Mouse (Mus musculus): ENCODE measurements at regions not wholly inside any gene's neighbourhood (a gene's known extent, or its start where the extent isn't known, plus 50 kb on each side); places are given as distances from the start of the nearest gene placed in this dataset.

DNA sequence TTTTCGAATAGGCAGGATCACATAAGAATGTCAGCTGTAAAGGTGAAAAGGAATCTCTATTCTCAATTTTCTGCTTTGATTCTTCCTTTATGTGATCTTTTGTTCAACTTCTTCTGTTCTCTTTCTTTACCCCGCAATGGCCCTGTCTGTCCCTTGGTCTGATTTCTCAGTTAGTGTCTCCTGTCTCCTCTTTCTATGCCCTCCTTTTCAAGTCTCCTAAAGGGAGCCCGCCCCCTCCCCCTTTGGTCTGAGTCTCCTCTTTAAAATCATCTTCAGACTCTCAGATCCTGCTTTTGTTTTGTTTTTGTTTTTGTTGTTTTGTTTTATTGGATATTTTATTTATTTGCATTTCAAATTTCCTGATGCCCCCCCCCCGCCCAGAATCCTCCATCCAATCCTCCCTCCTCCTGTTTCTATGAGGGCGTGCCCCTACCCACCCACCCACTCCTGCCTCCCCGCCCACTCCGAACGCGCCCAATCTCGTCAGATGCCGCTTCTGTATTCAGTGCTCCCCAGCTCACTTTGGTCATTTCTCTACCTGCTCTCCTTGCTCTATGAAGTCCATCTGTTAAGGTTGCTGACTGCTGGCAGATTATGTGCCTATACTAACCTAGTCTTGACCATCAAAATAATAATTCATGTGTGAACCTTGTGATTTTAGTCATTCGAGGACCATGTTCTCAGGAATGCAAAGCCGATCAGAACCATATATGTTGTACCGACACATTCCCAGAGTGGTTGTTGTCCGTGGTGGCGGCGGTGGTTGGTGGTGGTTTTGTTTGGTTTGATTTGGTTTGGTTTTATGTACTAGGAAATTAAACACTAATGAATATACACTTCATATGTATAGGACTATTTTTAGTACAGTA is 487.9 kb upstream of the Adam24 start:
- in situ Hi-C loops (cut with MboI, MseI): no loop called here

DNA sequence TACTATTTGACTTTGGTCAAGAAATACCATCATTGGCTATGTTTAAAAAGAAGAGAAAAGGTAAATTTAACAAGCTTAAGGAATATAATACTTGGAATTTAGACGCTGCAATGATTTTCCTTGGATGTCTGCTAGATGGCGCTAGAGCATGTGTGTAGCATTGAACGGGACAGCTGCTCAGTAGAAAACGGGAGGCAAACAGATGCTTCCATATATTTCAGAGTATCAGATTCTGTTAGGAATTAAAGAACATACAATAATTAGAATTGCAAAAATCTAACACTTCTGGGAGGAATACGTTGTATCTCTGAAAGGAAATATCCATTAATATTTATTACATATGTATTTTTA is 487.3 kb upstream of the Adam24 start:
- in situ Hi-C loops (cut with MboI, MseI): no loop called here

DNA sequence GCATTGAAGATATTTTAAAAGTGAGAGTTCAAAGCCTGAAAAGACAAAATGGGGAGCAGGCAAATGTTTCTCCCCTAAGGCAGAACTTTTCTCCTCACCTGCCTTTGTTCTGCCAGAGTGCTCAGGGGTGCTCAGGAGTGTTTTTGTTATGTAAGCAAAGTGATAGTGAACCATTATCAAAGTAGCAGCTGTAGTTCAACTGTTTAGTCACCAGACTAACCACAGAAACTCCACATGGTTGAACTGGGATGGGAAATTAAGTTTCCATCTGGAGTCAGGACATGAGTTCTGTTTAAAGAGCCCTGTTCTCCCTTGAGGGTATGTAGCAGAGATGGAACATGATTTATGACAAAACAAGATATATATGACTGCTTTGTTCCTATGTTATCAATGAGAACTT is 482.6 kb upstream of the Adam24 start:
- in situ Hi-C loops (cut with MboI, MseI): no loop called here

DNA sequence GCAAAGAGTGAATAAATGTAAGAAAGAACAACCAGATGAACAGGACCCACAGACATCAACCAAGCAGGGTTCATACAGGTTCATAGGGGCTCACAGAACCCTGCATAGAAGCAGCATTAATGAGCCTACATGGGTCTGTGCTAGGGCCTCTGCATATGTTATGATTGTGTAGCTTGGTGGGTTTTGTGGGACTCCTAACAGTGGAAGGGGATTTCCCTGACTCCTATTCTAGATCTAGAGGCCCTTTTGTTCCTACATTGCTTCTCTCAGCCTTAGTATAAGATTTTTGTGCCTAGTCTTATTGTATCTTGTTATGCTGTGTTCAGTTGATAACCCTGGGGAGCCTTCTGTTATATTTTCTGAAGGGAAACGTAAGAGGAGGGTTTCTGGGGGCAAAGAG is 481.7 kb upstream of the Adam24 start:
- in situ Hi-C loops (cut with MboI, MseI): no loop called here

DNA sequence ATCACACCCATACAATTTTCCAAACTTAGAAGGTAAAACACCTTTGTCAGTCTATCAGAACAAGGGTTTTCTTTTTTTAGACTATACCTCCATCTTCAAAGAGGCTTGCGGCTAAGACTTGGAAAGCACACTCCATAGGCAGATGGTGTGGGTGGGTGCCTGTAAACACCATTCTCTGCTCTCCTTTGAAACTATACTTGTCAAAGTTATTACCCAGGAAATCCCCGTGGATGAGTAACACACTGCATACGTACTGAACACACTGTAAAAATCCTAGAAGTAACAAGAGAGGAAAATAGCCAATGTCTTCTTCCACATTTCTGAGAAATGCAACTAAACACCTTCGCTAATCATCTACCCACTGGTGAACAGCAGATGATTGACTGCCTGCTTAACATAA is 464.0 kb upstream of the Adam24 start:
- in situ Hi-C loops (cut with MboI, MseI): no loop called here

DNA sequence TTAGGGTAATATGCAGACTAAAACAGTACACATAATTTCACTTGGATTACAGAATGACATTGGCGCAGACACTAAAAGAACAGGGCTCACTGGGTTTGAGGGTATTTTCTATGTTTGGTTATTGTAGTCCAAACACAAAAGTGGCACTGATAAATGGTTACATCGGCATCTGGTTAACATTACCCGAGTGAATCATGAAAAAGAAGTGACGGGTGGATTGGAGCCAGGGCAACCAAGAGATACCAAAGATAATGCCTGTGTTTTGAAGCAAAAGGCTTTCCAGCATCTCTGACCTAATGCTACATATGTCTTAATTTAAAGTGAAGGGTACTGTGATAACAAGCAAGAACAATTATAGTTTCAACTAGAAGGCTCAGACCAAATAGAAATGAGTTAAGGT is 451.4 kb upstream of the Adam24 start:
- in situ Hi-C loops (cut with MboI, MseI): loop anchor here (10.0 kb wide), 1 partner anchor 961 kb away; no protein-coding TSS in a partner anchor

DNA sequence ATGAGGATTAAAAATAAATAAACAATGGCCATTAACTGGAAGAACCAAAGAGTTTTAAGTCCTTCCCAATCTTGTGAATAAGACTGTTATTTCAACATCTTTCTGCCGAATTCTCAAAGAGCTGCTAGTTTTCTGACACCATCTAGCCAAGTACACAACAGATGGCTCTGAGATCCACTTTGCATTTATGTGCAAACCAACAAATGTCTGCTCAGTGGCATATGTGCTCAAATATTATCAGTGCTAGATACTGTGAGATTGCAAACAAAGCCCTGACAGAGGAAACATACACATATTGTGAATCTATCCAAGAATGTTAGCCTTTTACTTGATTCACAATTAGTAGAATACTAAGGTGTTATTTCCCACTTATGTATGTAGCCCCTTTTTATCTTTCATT is 447.6 kb upstream of the Adam24 start:
- in situ Hi-C loops (cut with MboI, MseI): loop anchor here (10.0 kb wide), 1 partner anchor 958 kb away; no protein-coding TSS in a partner anchor
